Mouse (Mus musculus): ENCODE data around the gene D930048N14Rik.
"Not testable (repeated sequence)": the region's sequence is repeated elsewhere in the genome, so short reads cannot be mapped to it uniquely, and the experiment has no call there.

D930048N14Rik gene

GRCm38 (mm10) chr11:51627425-51627824 is 23.3 kb upstream of the D930048N14Rik start:
- in situ Hi-C loops (cut with MboI, MseI) = no loop called here

DNA sequence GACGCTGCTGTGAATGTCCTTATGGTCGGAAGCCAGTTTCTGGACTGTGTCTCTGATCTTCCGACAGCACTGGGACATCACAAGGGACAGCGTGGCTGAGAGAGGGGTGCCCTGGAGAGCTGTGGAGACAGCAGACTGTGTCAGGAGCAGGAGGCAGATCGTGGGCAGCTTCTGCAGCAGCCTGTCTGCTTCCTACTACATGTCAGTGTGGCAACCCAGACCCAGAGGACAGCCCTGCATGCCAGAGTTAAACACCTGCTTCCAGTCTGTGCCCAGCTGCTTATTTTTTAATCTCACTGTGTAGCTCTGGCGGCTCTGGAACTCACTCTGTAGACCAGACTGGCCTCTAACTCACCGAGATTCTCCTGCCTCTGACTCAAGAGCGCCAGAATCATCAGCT is 22.8 kb upstream of the D930048N14Rik start:
- in situ Hi-C loops (cut with MboI, MseI) = no loop called here

GRCm38 (mm10) chr11:51629651-51630314 is 21.0 kb upstream of the D930048N14Rik start:
- in situ Hi-C loops (cut with MboI, MseI) = no loop called here

- in situ Hi-C loops (cut with MboI, MseI) = no loop called here
These were observed 18.5 kb upstream of the D930048N14Rik start for GRCm38 (mm10) chr11:51632130-51632753.

DNA sequence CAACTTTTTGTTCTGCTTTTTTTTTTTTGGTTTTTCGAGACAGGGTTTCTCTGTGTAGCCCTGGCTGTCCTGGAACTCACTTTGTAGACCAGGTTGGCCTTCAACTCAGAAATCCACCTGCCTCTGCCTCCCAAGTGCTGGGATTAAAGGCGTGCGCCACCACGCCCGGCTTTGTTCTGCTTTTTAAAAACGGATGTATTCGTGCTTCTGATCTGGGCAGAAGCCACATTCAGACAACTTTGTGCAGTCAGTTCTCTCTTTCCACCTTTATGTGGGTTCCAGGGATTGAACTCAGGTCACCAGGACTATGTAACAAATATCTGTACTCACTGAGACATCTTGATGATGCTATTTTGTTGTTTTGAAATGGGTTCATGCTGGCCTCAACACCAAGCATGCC is 17.6 kb upstream of the D930048N14Rik start:
- in situ Hi-C loops (cut with MboI, MseI) = not testable (repeated sequence)

- in situ Hi-C loops (cut with MboI, MseI) = no loop called here
These were observed 17.0 kb upstream of the D930048N14Rik start for GRCm38 (mm10) chr11:51633721-51634120.

DNA sequence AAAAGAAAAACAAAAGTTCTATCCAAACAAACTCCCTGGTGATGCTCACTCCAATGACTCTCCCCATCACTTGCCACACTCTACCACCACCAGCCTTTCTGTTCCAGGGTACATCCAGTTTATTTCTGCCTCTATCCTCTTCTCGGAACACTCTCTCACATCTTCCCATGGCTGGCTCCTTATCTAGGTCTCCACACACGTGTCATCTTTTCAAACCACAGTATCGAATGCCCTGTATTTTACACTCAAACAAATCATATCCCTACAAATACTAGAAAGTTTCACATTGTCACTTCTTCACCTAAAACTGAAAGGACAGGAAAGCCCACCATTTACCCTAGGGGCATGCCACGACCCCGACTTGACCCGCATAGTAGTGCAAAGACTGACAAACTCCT is 15.6 kb upstream of the D930048N14Rik start:
- in situ Hi-C loops (cut with MboI, MseI) = no loop called here

DNA sequence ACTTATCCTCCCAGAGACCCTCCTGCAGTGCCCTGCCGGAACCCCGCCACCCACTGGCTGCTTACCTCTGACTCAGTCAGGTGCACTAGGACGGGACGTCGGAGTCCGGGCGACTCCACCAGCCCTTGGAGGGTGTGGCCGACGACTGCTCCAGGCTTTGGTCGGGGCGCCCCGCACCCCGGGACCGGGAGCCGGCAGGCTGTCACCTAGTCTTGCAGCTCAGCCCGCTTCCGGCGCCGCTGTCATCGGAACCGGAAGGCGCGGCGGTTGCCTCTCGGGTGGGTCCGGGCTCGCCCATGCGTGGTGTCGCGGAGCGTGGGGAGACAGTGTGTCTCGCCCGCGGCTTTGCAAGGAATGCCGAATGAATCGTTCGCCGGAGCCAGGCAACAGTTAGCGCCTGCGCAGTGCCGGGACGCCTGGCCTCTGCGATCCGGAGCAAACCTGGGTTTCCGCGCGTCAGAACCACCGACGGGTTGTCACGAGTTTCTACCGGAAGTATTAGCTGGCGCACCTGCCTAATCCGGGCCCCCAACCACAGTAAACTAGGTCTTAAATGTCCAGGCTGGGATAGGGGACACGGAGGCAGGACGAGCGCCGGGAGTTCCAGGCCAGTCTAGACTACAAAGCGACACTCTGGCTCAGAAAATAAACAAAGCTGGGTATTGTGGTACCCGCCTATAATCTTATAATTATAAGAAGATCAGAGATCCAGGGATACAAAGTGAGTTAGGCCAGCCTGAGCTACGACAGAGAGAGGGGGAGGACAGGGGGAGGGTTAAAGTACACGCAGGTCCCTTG is 15.0 kb upstream of the D930048N14Rik start, which contains the start of gene Rmnd5b:
Gene Rmnd5b, minus strand, starts transcription at position 372 of the 798 bp plus-strand sequence.
- in situ Hi-C loops (cut with MboI, MseI) = no loop called here

- in situ Hi-C loops (cut with MboI, MseI) = no loop called here
These were observed 14.4 kb upstream of the D930048N14Rik start for GRCm38 (mm10) chr11:51636323-51636684.

DNA sequence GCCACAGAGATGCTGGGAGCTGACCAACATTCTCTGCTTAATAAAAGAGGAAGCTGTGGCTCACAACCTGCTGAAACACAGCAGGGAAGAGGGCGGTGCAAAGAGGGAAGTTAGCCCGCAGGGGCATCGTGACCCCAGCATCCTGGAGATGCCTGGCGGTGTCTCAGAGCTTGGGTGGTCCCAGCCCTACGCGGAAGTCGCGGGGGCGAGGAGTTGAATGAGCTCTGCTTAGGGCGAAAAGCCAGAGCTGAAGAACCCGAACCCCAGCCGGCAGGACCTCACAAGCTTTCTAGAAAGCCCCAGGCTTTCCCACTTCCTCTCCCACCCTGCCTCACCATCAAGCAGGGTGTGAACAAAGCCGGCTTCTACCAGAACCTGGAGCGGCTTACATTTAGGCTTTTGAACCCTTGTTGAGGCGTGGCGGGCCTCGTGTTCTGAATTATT is 12.8 kb upstream of the D930048N14Rik start:
- in situ Hi-C loops (cut with MboI, MseI) = no loop called here

DNA sequence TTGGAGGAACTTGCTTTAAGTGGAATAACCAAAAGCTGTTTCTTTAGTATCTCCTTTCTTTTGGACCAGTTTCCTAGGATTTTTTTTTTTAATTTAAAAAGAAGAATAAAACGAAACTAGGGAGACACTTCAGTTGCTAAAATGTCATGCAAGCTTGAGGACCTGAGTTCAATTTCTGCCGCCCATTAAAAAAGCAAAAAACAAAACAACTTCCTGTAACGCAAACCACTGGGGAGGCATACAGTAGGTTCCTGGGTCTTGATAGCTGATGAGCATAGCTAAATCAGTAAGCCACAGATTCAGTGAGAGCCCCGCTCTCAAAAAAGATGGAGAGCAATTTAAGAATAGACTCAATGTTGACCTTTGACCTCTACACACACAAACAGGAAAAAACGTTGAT is 12.3 kb upstream of the D930048N14Rik start:
- in situ Hi-C loops (cut with MboI, MseI) = no loop called here

DNA sequence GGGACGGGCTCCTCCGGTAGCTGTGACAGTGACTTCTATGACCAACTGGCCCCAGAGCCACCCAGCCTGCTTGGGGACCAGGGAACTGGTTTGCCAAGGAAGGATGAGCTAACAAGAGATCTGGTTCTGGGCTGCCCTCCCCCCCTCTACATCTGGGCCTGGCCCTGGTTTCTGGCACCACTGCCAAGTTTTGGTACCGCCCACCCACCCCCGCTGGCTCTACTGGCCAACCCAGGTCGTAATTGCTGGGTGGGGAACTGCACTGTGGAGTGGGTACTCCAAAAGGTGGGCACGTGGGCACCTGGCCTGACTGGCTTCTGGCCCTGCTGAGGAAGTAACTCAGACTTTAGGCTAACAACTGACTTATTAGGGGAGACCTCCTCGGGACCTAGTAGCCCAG is 10.0 kb upstream of the D930048N14Rik start:
- in situ Hi-C loops (cut with MboI, MseI) = loop anchor here (5.0 kb wide), 1 partner anchor 47 kb away; the partner anchor contains the start of gene 0610009B22Rik

- in situ Hi-C loops (cut with MboI, MseI) = loop anchor here (5.0 kb wide), 1 partner anchor 44 kb away; the partner anchor contains the start of gene 0610009B22Rik
These were observed 7.6 kb upstream of the D930048N14Rik start for GRCm38 (mm10) chr11:51643202-51643601.

GRCm38 (mm10) chr11:51643761-51644160 is 7.0 kb upstream of the D930048N14Rik start:
- in situ Hi-C loops (cut with MboI, MseI) = loop anchor here (5.0 kb wide), 1 partner anchor 44 kb away; the partner anchor contains the start of gene 0610009B22Rik

GRCm38 (mm10) chr11:51644217-51644616 is 6.5 kb upstream of the D930048N14Rik start:
- in situ Hi-C loops (cut with MboI, MseI) = loop anchor here (5.0 kb wide), 1 partner anchor 43 kb away; the partner anchor contains the start of gene 0610009B22Rik

- in situ Hi-C loops (cut with MboI, MseI) = no loop called here
These were observed 5.5 kb upstream of the D930048N14Rik start for GRCm38 (mm10) chr11:51645293-51645692.

DNA sequence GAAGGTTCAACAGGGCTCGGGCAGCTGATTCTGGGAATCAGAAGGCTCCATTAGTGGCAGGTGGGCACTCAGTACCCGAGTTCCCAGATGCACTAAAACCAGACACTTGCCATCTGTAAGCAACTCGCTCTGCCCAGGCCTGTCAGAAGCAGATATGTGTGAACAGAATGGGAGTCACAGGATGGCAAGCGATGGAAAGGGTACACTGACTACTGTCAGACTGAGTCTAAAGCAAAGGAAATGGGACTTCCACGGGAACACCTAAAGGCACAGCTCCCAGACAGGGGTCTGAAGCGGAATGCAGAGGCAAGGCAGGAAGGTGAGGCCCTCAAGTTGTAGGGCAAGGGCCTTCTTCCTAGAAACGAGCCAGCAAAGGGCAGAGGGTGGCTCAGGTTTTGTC is 4.5 kb upstream of the D930048N14Rik start:
- in situ Hi-C loops (cut with MboI, MseI) = no loop called here

GRCm38 (mm10) chr11:51646751-51647667 is 3.7 kb upstream of the D930048N14Rik start:
- in situ Hi-C loops (cut with MboI, MseI) = no loop called here

DNA sequence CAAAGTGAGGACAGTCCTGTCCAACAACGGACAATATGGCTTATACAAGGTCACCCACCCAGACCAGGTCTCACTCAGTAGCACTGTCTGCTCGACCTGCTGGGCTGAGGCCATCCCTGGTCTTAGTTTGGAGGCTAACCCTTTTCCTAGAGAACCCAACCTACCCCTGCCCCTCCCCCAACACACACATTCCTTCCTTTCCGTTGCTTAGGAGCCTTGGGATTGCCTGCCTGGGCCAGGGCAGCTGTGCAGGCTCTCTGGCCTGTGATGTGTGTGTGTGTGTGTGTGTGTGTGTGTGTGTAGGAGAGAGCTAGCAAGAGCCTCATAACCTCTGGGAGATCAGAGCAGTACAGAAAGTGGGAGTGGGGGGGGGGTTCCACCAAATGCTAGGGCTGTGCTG is 2.2 kb upstream of the D930048N14Rik start:
- in situ Hi-C loops (cut with MboI, MseI) = no loop called here

- in situ Hi-C loops (cut with MboI, MseI) = no loop called here
These were observed 1.5 kb upstream of the D930048N14Rik start for GRCm38 (mm10) chr11:51649111-51649888.
